ENCODE assay signal across 21 mouse cellular contexts in the genomic region with DNA sequence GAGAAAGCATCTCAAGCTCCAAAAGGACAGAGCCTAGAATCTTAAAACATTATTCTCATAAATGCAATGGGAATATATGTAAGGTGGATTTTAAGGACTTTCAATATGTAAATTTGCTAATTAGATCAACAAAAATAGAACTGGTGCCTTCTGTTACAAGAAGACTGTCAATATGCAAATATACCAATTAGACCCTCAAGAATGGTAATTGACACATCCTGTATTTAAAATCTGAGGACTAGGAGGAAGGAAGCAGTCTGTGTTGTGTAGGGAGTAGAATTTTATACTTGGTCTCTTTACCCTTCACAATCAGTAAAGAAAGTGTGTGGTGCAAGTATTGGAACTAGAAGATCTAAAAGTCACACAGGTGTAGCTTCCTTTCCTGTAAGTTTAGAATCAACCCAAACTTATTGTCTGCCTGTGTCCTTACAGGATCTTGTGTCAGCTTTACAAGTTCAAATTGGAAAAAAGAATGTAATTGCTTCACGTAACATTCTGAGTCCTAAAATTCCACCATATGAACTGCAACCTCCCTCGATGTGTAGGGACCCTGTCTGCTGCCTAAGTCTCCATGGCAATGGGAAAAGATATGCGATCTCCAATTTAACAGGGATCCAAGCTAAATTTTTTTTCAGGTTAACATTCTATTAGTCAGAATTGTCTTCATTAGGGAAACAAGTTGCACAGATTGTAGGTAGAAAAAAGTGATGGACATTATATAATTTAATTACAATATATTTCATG.
"Had no signal": no experiment of that assay in that cellular context is flagged by ENCODE, and none has a peak within 500 bp of the region (broad histone marks: within the 10 kb centered on the region; RNA-seq: fewer than 3 reads in every experiment).

No protein-coding gene starts in this region.

- H3K4me3 ChIP-seq: liver, embryonic 15.5 days; lung, embryonic 15.5 days; megakaryocyte, embryonic 14.5 days; midbrain, embryonic 13.5 days; midbrain, embryonic 15.5 days; neural tube, embryonic 13.5 days; neural tube, embryonic 15.5 days; stomach, embryonic 15.5 days had no signal

- H3K9me3 ChIP-seq: liver, embryonic 15.5 days; lung, embryonic 15.5 days; megakaryocyte, embryonic 14.5 days; midbrain, embryonic 13.5 days; midbrain, embryonic 15.5 days; neural tube, embryonic 13.5 days; neural tube, embryonic 15.5 days; stomach, embryonic 15.5 days had no signal

- H3K27me3 ChIP-seq: liver, embryonic 15.5 days; lung, embryonic 15.5 days; megakaryocyte, embryonic 14.5 days; midbrain, embryonic 13.5 days; midbrain, embryonic 15.5 days; neural tube, embryonic 13.5 days; neural tube, embryonic 15.5 days; stomach, embryonic 15.5 days had no signal

- H3K9ac ChIP-seq: liver, embryonic 15.5 days; liver, postnatal 0 days; lung, embryonic 15.5 days; midbrain, embryonic 13.5 days; midbrain, embryonic 15.5 days; neural tube, embryonic 13.5 days; neural tube, embryonic 15.5 days; stomach, embryonic 15.5 days had no signal

- DNase-seq: liver, postnatal 0 days; lung, adult 2 months; lung, postnatal 14 days; lung, postnatal 36 days; retina, postnatal 1 day; right cerebral cortex, adult 18-20 months; right cerebral cortex, postnatal 25 days; thymus, adult 18-20 months; thymus, postnatal 14 days; thymus, postnatal 4 days had no signal

- H3K4me1 ChIP-seq: liver, embryonic 15.5 days; lung, embryonic 15.5 days; megakaryocyte, embryonic 14.5 days; midbrain, embryonic 13.5 days; midbrain, embryonic 15.5 days; neural tube, embryonic 13.5 days; neural tube, embryonic 15.5 days; stomach, embryonic 15.5 days had no signal

- H3K4me2 ChIP-seq: liver, embryonic 15.5 days; lung, embryonic 15.5 days; midbrain, embryonic 11.5 days; midbrain, embryonic 13.5 days; midbrain, embryonic 15.5 days; neural tube, embryonic 13.5 days; neural tube, embryonic 15.5 days; stomach, embryonic 15.5 days had no signal

- ATAC-seq: liver, postnatal 0 days; lung, postnatal 0 days; midbrain, embryonic 13.5 days; midbrain, embryonic 15.5 days had no signal

- H3K27ac ChIP-seq: liver, embryonic 15.5 days; lung, embryonic 15.5 days; macrophage; midbrain, embryonic 13.5 days; midbrain, embryonic 15.5 days; neural tube, embryonic 13.5 days; neural tube, embryonic 15.5 days; stomach, embryonic 15.5 days had no signal

- H3K36me3 ChIP-seq: liver, embryonic 15.5 days; lung, embryonic 15.5 days; midbrain, embryonic 13.5 days; midbrain, embryonic 15.5 days; neural tube, embryonic 13.5 days; neural tube, embryonic 15.5 days; stomach, embryonic 15.5 days had no signal
